Mouse (Mus musculus) bone marrow, adult 2 months (tissue): Measurements from ENCODE around the gene Cdc25b. TPM values are rescaled to one million over a fixed set of nuclear protein-coding genes. Genes with fewer than 3 reads are reported as not detected.

Experiments
- H3K27ac ChIP-seq: fragments of 200-500 bp; 2 replicates; pipeline ENCODE4 v1.5.1; 2012; ENCODE audit warnings: low read depth, mild to moderate bottlenecking, control low read depth, inconsistent platforms, low read length; ENCODE audit not compliant: control insufficient read depth, poor library complexity, insufficient read depth
- H3K4me1 ChIP-seq: fragments of 200-500 bp; 2 replicates; pipeline ENCODE4 v1.6.1; 2011; ENCODE audit warnings: low read length; ENCODE audit not compliant: control insufficient read depth, insufficient read depth
- H3K4me3 ChIP-seq: fragments of 200-500 bp; replicated peaks from 2 replicates; pipeline ENCODE3; 2011; ENCODE audit warnings: mild to moderate bottlenecking, low read depth, low read length, control low read depth; ENCODE audit not compliant: control insufficient read depth
- CTCF ChIP-seq: fragments of 200-500 bp; IDR thresholded peaks from 2 replicates; pipeline ENCODE4 v1.5.1; 2011; ENCODE audit warnings: low read length, control low read depth; ENCODE audit not compliant: control insufficient read depth, insufficient read depth
- POLR2A ChIP-seq: fragments of 200-500 bp; IDR thresholded peaks from 2 replicates; pipeline ENCODE4 v1.6.1; 2011; ENCODE audit warnings: low read depth, mild to moderate bottlenecking, control low read depth, low read length, borderline replicate concordance; ENCODE audit not compliant: control insufficient read depth
- WGBS: fragments of 180-500 bp; shearing (Covaris S2); methylation state at CpG from one replicate; pipeline ENCODE4 v1.1.7; 2018; 5-methylcytosine and 5-hydroxymethylcytosine counted together
- polyA plus RNA-seq: library from polyadenylated mRNA; stranded (reverse); fragments of >200 nt; gene quantifications from 2 replicates; pipeline ENCODE4 v1.2.4, GENCODE M21; 2011; ENCODE audit warnings: low replicate concordance; ENCODE audit not compliant: missing spikeins, insufficient read depth, insufficient read length

The Cdc25b gene
- 179 and 183 TPM in 2 replicates for polyA plus RNA-seq

DNA sequence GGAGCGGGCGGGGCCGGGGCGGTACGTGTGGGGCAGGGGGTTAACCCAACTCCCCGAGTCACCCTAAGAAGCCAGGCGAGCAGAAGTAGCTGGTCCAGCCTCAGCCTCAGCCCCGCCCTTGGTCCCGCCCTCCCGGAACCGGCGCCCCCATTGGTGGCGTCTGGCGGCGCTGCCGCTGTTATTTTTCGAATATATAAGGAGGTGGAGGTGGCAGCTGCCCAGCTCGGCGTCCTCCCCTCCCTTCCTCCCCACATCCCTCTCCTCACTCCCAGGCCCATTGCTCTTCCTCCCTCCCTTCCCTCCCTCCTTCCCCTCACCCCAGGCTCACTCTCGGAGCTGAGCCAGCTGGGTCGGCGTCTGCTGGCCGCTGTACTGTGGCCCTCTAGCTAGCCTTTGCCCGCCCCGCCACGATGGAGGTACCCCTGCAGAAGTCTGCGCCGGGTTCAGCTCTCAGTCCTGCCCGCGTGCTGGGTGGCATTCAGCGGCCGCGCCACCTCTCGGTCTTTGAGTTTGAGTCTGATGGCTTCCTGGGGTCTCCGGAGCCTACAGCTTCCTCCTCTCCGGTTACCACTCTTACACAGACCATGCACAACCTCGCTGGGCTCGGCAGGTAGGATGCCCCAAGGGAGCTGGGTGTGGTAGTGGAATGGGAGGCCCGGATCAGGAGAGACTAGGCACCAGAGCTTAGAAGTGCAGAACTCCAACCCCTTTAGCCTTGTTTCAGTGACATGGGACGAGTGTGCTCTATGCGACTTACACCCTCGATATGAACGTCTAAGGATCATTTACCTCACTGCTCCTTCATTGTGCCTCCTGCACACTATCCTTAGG is at the start of gene Cdc25b, which contains the start of gene Spef1:
Gene Cdc25b, plus strand, starts transcription at position 179 of the 831 bp plus-strand sequence.
Gene Spef1, minus strand, starts transcription at position 512 of the 831 bp plus-strand sequence.
- H3K27ac ChIP-seq = peak within 1 kb of the TSS; percentile 92
- peak within 1 kb of the TSS; percentile 93 for H3K4me3 ChIP-seq
- H3K4me1 ChIP-seq = peaks cover 7% of the 10 kb centered on the region
- 1% methylated on average over 43 of the region's 43 CpGs for WGBS
- TF ChIP-seq POLR2A = peak; percentile 99
- no peak for TF ChIP-seq CTCF

DNA sequence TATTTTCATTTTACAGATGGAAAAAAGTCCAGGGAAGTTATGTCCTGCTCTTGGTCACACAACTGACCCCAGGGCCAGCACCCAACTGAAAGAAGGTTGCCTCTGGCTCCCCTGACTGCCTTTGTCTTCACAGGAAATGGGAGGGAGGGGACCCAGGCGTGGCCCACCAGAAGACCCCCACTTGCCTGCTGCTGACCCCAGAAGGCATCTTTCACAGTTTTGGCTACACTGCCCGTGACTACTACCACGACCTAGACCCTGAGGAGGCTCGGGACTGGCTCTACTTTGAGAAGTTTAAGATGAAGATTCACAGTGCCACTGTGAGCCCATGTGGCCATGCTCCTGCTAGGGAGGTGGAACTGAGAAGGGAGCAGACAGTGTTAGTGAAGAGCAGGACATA is 48.5 kb upstream of the Cdc25b start:
- Histone ChIP-seq H3K27ac (no peak overlapping the region), H3K4me3 (no peak overlapping the region), H3K4me1 (peaks cover 5% of the 10 kb centered on the region; the same call in 1 of the 2 replicates)
- TF ChIP-seq CTCF = no peak
- no peak for TF ChIP-seq POLR2A
- 79% methylated on average over 4 of the region's 4 CpGs for WGBS

DNA sequence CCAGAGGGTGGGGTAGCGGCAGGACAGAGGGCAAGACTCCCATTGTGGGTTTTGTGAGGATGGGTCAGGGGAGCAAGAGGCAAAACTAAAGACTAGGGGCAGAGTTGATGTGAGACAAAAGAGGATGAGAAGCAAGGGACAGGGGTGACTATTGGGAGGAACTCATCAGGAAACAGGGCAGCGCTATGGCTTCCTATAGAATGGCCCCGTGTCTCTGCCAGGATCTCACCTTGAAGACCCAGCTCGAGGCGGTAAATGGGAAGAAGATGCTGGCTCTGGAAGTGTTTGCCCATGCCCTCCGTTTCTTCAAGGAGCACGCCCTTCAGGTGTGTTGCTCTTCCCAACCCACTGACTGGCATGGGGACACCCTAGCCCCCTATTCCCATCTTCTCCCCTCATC is 48.0 kb upstream of the Cdc25b start:
- no peak for TF ChIP-seq CTCF
- TF ChIP-seq POLR2A = no peak
- Histone ChIP-seq H3K27ac (no peak overlapping the region), H3K4me1 (peaks cover 5% of the 10 kb centered on the region; the same call in 1 of the 2 replicates)

GRCm38 (mm10) chr2:131139287-131139686 is 47.5 kb upstream of the Cdc25b start:
- WGBS = 85% methylated on average over 5 of the region's 5 CpGs
- no peak for TF ChIP-seq CTCF
- TF ChIP-seq POLR2A = no peak
- no peak overlapping the region for H3K27ac ChIP-seq
- H3K4me3 ChIP-seq = no peak overlapping the region
- H3K4me1 ChIP-seq = peaks cover 5% of the 10 kb centered on the region; the same call in 1 of the 2 replicates

More for the DNA sequence above, 48.0 kb upstream of the Cdc25b start:
- 88% methylated on average over 7 of the region's 7 CpGs for WGBS
- H3K4me3 ChIP-seq = no peak overlapping the region

GRCm38 (mm10) chr2:131139886-131140532 is 46.7 kb upstream of the Cdc25b start:
- Histone ChIP-seq H3K27ac (no peak overlapping the region), H3K4me1 (peaks cover 4% of the 10 kb centered on the region; the same call in 1 of the 2 replicates), H3K4me3 (no peak overlapping the region)
- 82% methylated on average over 5 of the region's 5 CpGs for WGBS
- TF ChIP-seq CTCF = no peak
- no peak for TF ChIP-seq POLR2A

GRCm38 (mm10) chr2:131140533-131140905 is 46.2 kb upstream of the Cdc25b start:
- 81% methylated on average over 5 of the region's 5 CpGs for WGBS
- Histone ChIP-seq H3K4me3 (no peak overlapping the region), H3K4me1 (peaks cover 2% of the 10 kb centered on the region; the same call in 1 of the 2 replicates), H3K27ac (no peak overlapping the region)
- TF ChIP-seq CTCF = no peak
- TF ChIP-seq POLR2A = no peak

GRCm38 (mm10) chr2:131141336-131141986 is 45.3 kb upstream of the Cdc25b start:
- peaks cover 2% of the 10 kb centered on the region; the same call in 1 of the 2 replicates for H3K4me1 ChIP-seq

GRCm38 (mm10) chr2:131142592-131142991 is 44.2 kb upstream of the Cdc25b start:
- Histone ChIP-seq H3K4me1 (no peaks in the 10 kb centered on the region; the same call in 1 of the 2 replicates), H3K27ac (no peak overlapping the region), H3K4me3 (no peak overlapping the region)
- TF ChIP-seq CTCF (peak; percentile 76), POLR2A (no peak)
- 53% methylated on average over 18 of the region's 18 CpGs for WGBS

More at GRCm38 (mm10) chr2:131141336-131141986, 45.3 kb upstream of the Cdc25b start:
- 92% methylated on average over 8 of the region's 8 CpGs for WGBS
- TF ChIP-seq POLR2A (no peak), CTCF (no peak)
- no peak overlapping the region for H3K4me3 ChIP-seq
- no peak overlapping the region for H3K27ac ChIP-seq
